Mouse (Mus musculus): ENCODE data around the gene Cep83.

The Cep83 gene

DNA sequence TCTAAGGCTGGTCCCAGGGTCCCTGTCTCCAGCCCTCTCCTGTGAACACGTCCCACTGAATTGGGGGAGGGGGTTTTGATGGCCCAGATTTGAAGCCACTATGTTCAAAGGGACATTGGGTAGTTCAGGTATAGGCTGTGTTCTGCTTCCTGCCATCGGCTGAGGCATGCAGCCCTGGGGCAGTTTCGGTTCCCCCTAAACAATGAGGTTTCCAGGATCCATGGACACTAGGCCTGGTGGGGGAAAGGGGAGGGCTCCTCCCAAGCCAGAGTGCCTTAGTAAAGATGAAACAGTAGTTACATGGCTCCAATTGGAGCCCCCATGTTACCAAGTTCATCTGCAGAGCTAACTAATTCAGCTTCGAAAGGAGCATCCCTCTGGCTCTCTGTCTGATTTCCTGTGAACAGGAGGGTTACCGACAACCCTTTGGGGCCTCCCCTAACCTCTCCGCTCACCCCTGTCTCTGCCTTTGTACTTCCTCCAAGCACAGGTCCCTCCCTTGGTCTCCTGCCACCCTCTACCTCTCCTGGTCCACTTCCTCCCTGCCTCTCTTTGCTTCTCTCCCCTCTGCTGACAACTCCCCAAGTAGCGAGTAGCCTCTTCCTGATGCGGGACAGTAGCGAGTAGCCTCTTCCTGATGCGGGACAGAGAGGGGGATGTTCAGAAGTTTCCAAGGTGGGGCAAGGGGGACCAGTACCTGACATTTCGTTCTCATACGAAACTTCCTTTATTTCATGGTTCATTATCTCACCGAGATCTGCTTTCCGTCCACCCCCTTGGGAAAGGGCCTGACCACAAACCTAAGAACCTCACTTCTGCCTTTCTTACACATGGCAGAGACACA, 139.7 kb downstream of the Cep83 start:
- peak; percentile 69 for DNase-seq

- peak; percentile 26 for DNase-seq
Observed at GRCm38 (mm10) chr10:94828734-94829230, 140.3 kb downstream of the Cep83 start.

- peak; percentile 82 for DNase-seq
Observed at GRCm38 (mm10) chr10:94829407-94829806, 141.0 kb downstream of the Cep83 start.

GRCm38 (mm10) chr10:94835874-94836273, 147.4 kb downstream of the Cep83 start:
- no peak for DNase-seq

All from thymus, postnatal 14 days (tissue).